Mouse (Mus musculus) gastrocnemius, adult 2 months (tissue): ENCODE results near the gene Fgfbp3. TPM values are rescaled to one million over a fixed set of nuclear protein-coding genes. Genes with fewer than 3 reads are reported as not detected.

ENCODE experiments used
- DNase-seq: peaks from one replicate; pipeline ENCODE4 v3.0.0; 2022
- H3K27ac ChIP-seq: fragments of 200-600 bp; 2 replicates; pipeline ENCODE4 v1.8.1; 2022; ENCODE audit warnings: mild to moderate bottlenecking
- H3K4me3 ChIP-seq: fragments of 200-600 bp; 2 replicates; pipeline ENCODE4 v1.8.1; 2022; ENCODE audit warnings: mild to moderate bottlenecking, moderate library complexity
- CTCF ChIP-seq: fragments of 200-600 bp; IDR thresholded peaks from 2 replicates; pipeline ENCODE4 v1.8.1; 2022; ENCODE audit warnings: antibody characterized with exemption, mild to moderate bottlenecking, moderate library complexity
- intact Hi-C: fragments of 180-260 bp; cut with DNase I; formaldehyde crosslinking; loops from one replicate; pipeline ENCODE4 v1.15.1; 2025
- total RNA-seq, 2 experiments: library from RNA; stranded (reverse); gene quantifications; 2 replicates each; pipeline ENCODE4 v1.2.3; 2021

Fgfbp3 gene
- total RNA-seq, 2 experiments from 2014 or later: 1.3 to 2.3 TPM

DNA sequence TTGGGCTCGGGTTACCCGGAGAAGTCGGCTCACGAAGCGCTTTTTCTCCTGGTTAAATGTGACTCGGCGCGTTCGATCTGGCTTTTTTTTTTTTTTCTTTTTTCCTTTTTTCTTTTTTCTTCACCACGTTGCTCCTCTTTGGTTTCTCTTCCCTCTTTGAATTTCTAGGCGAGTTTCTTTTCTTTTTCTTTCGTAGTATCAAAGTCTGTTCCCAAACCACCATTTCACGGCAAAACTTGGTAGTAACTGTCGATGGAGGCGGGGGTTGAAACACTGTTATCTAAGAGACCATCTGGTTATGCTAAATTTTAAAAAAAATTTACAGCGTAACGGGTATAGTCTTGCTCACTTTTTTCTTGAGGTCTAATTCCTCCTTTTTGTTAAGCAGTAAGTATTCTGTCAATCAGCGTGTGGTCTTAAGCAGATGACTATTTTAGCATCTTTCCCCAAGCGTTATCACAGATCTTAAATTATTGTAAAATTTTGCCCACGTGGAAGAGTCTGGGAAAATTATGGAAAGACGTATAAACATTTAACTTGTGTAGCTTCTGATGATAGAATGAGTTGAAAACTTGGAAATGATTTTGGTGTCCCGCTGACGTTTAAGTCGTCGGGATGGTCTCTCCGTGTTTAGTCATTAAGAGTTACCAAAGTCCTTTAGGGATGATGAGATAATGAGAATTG lies 7.3 kb upstream of the Fgfbp3 start:
- no peak for TF ChIP-seq CTCF
- H3K4me3 ChIP-seq: peak overlapping the region; percentile 95
- DNase-seq: no peak
- H3K27ac ChIP-seq: peak overlapping the region; percentile 97
- intact Hi-C loops: no loop called here

DNA sequence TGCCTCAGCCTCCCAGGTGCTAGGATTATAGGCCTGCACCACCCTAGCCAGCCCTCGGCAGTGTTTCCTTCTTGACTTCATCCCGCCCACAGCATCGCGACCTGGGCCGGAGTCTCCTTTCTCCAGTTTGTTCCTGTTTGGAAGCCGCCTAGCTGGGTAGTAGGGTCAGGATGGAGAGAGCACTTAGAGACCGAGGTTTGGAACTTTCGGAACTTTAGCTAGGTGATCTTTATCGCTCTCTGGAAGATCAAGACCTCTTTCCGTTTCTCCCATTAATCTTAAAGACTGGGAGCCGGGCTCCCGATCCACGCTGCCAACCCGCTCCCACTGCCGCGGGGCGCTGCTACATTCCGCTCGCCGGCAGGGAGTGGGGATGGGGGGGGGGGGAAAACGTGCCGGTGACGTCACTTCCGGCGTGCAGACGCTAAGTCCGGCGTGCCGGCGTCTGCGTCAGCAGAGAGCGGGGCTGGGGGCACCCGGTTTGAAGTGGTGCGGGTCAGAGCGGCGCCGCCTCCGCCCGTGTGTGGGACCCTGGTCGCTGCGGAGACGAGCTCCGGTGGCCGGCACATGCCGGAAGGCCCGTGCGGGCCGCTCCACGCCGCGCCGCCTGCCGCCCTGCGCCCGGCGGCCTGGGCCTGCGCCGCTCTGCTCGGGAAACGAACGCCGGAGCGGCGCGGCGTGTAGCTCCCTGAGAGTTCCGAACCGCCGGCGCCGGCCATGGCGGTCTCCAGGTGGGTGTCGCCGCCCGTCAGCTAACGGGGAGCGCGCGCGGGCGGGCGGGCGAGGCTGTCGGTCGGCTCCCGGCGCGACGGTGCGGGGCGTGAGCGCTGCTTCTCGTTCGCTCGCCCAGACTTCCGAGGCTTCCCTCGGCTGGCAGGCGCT lies 6.5 kb upstream of the Fgfbp3 start, which contains the start of gene Btaf1:
TSS of gene Btaf1 (plus strand) at position 409 of the 882 bp plus-strand sequence.
- DNase-seq: peak; percentile 90
- no peak for TF ChIP-seq CTCF
- Histone ChIP-seq H3K4me3 (peak within 1 kb of the TSS; percentile 95), H3K27ac (peak within 1 kb of the TSS; percentile 97)
- intact Hi-C loops: no loop called here

DNA sequence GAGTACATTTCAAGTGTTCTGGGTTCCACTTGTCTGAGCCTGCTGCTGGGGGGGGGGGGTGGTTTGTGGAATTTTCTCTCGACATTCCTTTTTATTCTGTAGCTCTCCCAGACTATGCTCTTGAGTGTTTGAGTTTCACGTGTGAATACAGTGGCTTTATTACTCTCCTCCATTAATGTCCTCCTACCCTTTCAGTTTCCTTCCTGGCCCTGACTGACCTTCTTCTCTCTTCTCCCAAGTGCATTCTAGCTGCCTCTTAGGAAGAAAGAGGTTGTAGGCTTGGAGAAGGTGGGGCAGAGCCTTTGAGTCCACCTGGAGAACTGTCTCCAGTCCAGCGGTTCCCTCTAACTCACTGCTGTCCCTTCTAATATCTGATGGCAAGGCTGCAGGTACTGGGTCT lies 3.5 kb upstream of the Fgfbp3 start:
- no peak overlapping the region for H3K27ac ChIP-seq

DNA sequence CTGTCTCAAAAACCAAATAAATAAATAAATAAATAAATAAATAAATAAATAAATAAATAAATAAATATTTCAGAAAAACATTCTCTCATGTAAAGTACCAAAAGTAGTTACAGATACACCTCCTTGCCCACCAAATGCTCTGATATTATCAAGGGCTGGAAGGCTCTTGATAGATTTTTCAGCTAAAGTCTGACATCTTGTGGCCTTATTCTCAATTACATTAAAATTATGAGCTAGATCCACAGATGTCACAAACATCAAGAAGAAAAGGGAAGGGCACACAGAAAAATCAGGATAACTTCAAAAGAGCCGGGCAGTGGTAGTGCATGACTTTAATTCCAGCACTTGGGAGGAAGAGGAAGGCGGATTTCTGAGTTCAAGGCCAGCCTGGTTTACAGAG lies 2.6 kb upstream of the Fgfbp3 start:
- Histone ChIP-seq H3K4me3 (no peak overlapping the region), H3K27ac (no peak overlapping the region)
- intact Hi-C loops: loop anchor here (1.0 kb wide), 1 partner anchor 25 kb away; no protein-coding TSS in a partner anchor
- peak; percentile 62 for TF ChIP-seq CTCF
- no peak for DNase-seq

More for the DNA sequence above, 3.5 kb upstream of the Fgfbp3 start:
- H3K4me3 ChIP-seq: no peak overlapping the region
- DNase-seq: no peak
- intact Hi-C loops: loop anchor here (1.0 kb wide), 1 partner anchor 26 kb away; no protein-coding TSS in a partner anchor
- no peak for TF ChIP-seq CTCF

DNA sequence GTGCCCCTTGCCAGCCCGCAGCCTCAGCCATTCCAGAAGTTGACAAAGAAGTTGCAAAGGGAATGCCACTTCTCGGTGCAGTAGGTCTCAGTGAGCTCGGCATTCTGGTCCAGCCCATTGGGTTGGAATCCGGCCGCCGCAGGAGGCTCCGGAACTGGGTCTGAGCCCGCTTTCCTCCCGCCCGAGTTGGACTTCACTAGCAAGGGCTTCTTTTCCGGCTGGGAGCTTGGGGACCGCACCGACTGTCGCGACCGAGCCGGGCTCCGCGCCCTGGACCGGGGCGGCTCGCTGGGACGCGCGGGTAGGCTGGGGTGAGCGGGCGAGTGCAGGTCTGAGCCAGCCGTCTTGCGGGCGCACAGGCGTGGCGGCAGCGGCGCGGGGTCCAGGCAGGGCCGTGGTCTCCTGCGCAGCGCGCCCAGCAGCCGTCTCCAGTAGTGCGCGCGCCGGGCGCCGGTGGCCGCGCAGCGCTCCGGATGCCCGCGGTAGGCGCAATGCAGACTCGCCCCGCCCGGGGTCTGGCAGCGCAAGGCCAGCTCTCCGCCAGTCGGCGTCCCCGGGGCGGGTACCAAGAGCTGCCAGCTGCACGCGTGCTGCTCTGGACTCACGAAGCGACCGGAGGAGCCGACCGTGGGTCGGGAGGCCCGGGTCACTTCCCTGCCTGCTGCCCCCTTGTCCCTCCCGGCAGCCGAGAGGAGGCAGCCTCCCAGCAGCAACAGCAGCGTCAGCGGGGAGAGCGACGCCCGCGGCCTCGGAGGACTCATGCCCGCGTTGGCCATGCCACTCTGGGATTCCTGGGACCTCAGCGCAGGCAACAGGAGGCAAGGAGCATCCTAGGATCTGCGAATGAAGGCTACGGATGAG lies 744 bp downstream of the Fgfbp3 start:
- Histone ChIP-seq H3K27ac (peak overlapping the region; percentile 91), H3K4me3 (peak overlapping the region; percentile 97)
- peak; percentile 57 for TF ChIP-seq CTCF
- intact Hi-C loops: loop anchor here (2.0 kb wide), 1 partner anchor 102 kb away; no protein-coding TSS in a partner anchor
- peak; percentile 87 for DNase-seq

DNA sequence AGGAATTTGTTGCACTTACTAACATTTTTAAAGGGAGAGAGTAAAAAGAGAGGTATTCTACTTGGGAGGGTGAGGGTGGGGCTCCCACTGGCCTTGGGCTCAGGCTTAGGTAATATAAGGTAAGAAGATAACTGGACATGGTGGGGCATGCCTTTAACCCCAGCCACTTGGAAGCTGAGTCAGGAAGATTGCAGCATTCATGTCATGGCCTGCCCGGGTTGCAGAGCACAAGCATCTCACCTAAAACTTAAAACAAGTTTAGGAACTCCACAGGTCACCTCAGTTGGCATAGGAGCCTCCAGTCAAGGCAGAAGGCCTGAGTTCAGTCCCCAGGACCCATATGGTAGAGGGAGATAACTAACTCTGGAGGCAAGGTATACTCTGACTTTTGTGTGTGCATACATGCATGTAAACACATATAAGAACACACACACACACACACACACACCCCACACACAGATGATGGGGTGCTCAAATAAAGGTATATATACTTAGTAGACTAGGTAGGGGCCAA lies 2.5 kb downstream of the Fgfbp3 start:
- Histone ChIP-seq H3K4me3 (no peak overlapping the region), H3K27ac (no peak overlapping the region)
- no peak for TF ChIP-seq CTCF
- DNase-seq: no peak
- intact Hi-C loops: no loop called here

DNA sequence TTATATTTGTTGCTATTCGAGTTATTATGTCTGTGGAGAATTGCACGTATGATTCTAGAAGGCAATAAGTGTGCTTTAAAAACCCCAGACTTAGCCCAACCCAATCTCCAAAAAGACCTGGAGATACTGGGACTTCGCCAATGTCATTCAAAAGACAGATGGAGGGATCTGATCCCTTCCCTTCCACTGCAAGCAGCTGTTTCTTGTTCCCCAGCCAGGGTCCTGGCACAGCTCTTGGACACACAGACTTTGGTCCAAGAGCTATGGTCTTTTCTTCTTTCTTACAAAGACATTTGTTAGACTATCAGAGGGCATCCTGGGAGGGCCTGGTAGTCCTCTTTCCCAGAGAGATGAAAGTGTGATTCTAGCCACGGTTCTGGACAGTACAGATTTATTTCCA lies 3.2 kb downstream of the Fgfbp3 start:
- Histone ChIP-seq H3K4me3 (no peak overlapping the region), H3K27ac (no peak overlapping the region)
- no peak for DNase-seq
- TF ChIP-seq CTCF: no peak
- intact Hi-C loops: no loop called here

DNA sequence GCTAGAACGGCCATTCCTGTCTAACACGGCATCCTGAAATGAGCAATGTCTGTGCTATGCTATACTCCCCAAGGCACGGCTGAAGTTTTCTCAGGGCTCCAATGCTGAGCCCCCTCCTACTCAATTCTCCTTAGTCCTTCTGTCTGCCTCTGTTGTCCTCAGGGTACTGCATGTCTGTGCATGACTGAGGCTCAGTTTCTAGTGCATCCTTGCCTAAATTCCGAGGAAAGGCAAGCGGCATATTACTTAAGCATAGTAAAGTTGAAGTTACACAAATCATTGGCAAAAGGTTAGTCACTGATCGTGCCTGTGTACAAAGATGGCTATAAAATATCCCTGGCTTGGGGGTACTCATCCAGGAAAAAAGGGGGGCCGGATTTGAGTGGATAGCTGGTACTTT lies 6.4 kb downstream of the Fgfbp3 start:
- no peak for DNase-seq
- intact Hi-C loops: no loop called here
- no peak overlapping the region for H3K27ac ChIP-seq
- no peak for TF ChIP-seq CTCF
- H3K4me3 ChIP-seq: no peak overlapping the region

DNA sequence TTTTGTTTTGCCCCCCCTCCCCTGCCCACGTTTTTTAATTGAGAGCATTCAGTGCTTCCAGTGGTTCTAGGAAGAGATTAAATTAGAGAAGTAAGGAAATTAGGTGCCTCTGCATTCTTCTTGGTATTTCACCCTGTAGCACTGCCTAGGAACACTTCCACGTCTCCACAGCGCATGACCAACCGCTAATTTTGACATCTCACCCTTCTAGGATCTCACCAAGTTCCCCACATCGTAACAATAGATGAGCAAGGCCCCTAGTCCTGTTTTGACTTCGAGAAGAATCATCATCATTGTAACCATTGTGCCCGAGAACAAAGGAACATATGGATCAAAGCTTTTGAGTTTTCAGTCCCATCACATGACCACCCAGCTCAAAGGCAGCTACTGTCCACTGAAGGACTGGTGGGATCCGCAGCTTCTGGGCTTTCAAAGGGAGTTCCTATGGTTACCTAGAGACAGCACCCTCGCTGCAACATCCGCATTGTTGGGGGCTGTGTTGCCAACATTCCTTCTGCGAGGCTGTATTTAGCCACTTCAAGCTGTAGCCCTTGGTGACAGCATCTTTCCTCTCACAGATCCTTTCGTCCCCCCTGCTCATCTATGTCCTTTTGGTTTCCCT lies 8.9 kb downstream of the Fgfbp3 start:
- no peak for TF ChIP-seq CTCF
- no peak for DNase-seq
- intact Hi-C loops: no loop called here
- Histone ChIP-seq H3K27ac (no peak overlapping the region), H3K4me3 (no peak overlapping the region)

DNA sequence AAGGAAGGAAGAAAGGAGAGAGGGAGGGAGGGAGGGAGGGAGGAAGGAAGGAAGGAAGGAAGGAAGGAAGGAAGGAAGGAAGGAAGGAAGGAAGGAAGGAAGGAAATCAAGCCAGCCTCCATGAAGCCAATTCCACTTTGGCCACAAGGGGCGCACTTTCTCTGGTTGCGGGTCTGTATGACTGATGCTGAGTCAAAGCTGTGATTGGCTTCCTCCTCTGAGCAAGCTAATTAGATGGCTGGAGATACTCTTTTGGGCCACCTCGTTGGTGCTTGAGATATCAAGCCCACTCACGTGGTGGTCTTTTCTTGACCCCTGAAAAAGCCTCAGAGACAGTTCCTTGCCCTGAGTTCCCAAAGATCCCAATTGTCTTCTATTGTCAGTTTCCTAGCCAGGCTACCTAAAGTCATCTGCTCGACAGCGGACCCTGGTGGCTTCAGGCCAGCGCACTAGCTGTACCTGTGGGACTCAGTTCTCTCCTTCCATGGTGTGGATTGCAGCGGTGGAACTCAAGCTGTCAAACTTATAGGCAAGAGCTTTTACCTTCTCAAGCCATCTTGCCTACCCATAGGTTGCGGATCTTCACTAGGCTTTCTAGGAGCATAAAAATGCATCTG lies 9.6 kb downstream of the Fgfbp3 start:
- intact Hi-C loops: no loop called here
- Histone ChIP-seq H3K4me3 (no peak overlapping the region), H3K27ac (no peak overlapping the region)
- DNase-seq: peak; percentile 71
- peak; percentile 63 for TF ChIP-seq CTCF

DNA sequence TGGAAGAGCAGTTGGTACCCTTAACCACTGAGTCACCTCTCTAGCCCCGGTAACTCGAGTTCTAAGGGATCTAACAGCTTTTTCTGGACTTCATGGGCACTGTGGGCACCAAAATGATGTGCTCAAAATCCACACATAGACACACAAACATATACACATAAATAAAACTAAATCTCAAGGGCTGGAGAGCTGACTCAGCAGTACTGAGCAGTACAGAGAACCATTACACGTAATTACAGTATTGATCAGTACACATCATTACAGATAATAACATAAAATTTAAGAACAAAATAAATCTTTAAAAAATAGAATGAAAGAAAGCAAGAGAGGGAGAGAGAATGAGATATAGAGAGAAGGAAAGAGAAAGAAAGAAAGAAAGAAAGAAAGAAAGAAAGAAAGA lies 10.3 kb downstream of the Fgfbp3 start:
- DNase-seq: no peak
- Histone ChIP-seq H3K27ac (no peak overlapping the region), H3K4me3 (no peak overlapping the region)
- intact Hi-C loops: no loop called here
- TF ChIP-seq CTCF: no peak
